Mouse (Mus musculus): Measurements from ENCODE around the gene Mob3a. TPM values are rescaled to one million over a fixed set of nuclear protein-coding genes. Genes with fewer than 3 reads are reported as not detected.
A peak's percentile ranks its signal among the peaks of the same experiment; 100 is the strongest.

Mob3a gene
- polyA plus RNA-seq, 1 experiment from 2014 or later, result 47.9 TPM

DNA sequence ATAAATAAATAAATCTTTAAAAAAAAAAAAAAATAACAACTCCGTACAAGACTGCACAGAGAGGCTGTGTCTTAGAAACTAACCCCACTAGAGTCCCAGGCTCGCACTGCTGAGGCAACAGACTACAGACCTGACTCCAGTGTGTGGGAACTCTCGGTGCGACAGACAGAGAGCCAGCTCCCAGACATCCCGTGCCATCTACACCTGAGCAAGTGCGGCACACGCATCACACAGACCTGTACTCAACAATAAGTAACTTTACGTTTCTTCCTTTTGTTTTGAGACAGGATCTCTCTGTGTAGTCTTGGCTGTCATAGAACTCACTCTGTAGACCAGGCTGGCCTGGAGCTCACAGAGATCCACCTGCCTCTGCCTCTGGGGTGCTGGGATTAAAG, 4.4 kb downstream of the Mob3a start:
- no peak for ATAC-seq
- 95% methylated on average over 8 of the region's 8 CpGs for WGBS
- Histone ChIP-seq H3K4me2 (no peak overlapping the region), H3K27ac (no peak overlapping the region), H3K4me1 (peaks cover 30% of the 10 kb centered on the region), H3K9me3 (replicated peaks) (no peaks in the 10 kb centered on the region), H3K27me3 (no peaks in the 10 kb centered on the region), H3K9ac (no peak overlapping the region), H3K36me3 (ENCODE audit: poor library complexity, severe bottlenecking) (peaks cover 33% of the 10 kb centered on the region), H3K4me3 (no peak overlapping the region)

GRCm38 (mm10) chr10:80696502-80697392, 5.0 kb downstream of the Mob3a start:
- Histone ChIP-seq H3K4me3 (no peak overlapping the region), H3K36me3 (ENCODE audit: poor library complexity, severe bottlenecking) (peaks cover 33% of the 10 kb centered on the region), H3K4me2 (no peak overlapping the region), H3K4me1 (peaks cover 30% of the 10 kb centered on the region), H3K9me3 (replicated peaks) (no peaks in the 10 kb centered on the region), H3K9ac (peak overlapping the region; percentile 43; the same call in 1 of the 2 replicates), H3K27me3 (no peaks in the 10 kb centered on the region), H3K27ac (no peak overlapping the region)
- no peak for ATAC-seq
- 74% methylated on average over 12 of the region's 12 CpGs for WGBS

GRCm38 (mm10) chr10:80695801-80696501, 5.8 kb downstream of the Mob3a start:
- Histone ChIP-seq H3K4me3 (no peak overlapping the region), H3K27me3 (no peaks in the 10 kb centered on the region), H3K27ac (no peak overlapping the region), H3K9ac (no peak overlapping the region), H3K36me3 (ENCODE audit: poor library complexity, severe bottlenecking) (peaks cover 34% of the 10 kb centered on the region), H3K4me1 (peaks cover 26% of the 10 kb centered on the region), H3K9me3 (replicated peaks) (no peaks in the 10 kb centered on the region), H3K4me2 (no peak overlapping the region)
- no peak for ATAC-seq
- 73% methylated on average over 10 of the region's 10 CpGs for WGBS

DNA sequence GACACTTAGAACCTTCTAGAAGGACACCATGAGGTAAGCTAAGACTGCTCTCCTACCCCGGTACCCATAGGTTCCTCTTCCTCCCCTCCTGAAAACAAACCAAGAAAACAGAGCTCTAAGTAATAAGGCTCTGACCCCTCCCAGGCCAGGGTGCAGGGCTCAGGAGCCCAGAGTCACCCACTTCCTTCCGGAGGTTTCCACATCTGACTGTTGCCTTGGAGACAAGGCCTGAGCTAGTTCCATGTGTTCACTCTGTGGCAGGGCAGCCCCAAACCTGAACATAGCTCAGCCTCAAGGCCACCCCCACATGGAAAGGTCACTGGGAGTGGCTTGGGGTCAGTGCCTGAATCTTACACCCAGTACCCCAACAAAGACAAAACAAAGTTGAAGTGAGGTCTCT, 6.6 kb downstream of the Mob3a start:
- H3K36me3 ChIP-seq (ENCODE audit: poor library complexity, severe bottlenecking), result peaks cover 42% of the 10 kb centered on the region
- peaks cover 19% of the 10 kb centered on the region for H3K4me1 ChIP-seq

GRCm38 (mm10) chr10:80694159-80694938, 7.4 kb downstream of the Mob3a start:
- no peak overlapping the region; the same call in 1 of the 2 replicates for H3K27ac ChIP-seq

More for the DNA sequence above, 6.6 kb downstream of the Mob3a start:
- no peaks in the 10 kb centered on the region for H3K9me3 ChIP-seq (replicated peaks)
- WGBS, result 89% methylated on average over 2 of the region's 2 CpGs
- H3K4me3 ChIP-seq, result no peak overlapping the region
- ATAC-seq, result no peak
- H3K27me3 ChIP-seq, result no peaks in the 10 kb centered on the region
- no peak overlapping the region for H3K27ac ChIP-seq
- H3K4me2 ChIP-seq, result no peak overlapping the region
- H3K9ac ChIP-seq, result no peak overlapping the region

DNA sequence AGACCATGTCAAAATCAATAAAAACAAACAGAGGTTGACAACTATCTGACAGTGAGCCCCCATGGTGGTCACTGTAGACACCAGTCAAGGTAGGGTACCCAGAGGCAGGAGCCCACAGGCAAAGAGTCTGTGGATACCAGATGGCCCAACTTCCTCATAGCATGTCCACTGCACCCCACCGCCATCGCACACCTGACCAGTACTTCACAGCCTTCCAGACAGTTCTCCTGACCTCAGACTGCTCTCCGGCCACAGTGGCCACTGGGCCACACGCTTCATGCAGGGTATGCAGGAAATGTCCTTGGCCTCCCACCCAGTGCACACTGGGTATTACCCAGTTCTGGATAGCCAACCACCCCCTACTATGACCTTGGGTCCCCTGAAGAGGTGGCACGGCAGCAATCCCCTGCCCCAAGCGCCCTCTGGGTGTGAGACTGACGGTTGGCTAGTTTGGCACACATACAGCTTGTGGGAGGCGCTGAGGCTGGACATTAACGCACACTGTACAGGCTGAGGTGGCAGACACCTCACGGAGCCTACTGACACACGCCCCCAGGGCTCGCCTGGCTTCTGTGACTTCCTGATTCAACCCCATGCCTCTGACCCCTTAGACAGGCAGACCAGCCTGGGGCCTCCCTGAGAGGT, 8.3 kb downstream of the Mob3a start:
- ATAC-seq, result no peak
- Histone ChIP-seq H3K27me3 (no peaks in the 10 kb centered on the region), H3K27ac (no peak overlapping the region), H3K36me3 (ENCODE audit: poor library complexity, severe bottlenecking) (peaks cover 54% of the 10 kb centered on the region), H3K4me3 (no peak overlapping the region), H3K4me2 (no peak overlapping the region), H3K4me1 (peaks cover 9% of the 10 kb centered on the region; the same call in 1 of the 2 replicates), H3K9ac (peak overlapping the region; percentile 12; the same call in 1 of the 2 replicates), H3K9me3 (replicated peaks) (no peaks in the 10 kb centered on the region)
- WGBS, result 92% methylated on average over 12 of the region's 12 CpGs

More at GRCm38 (mm10) chr10:80694159-80694938, 7.4 kb downstream of the Mob3a start:
- ATAC-seq, result no peak
- 91% methylated on average over 13 of the region's 13 CpGs for WGBS
- Histone ChIP-seq H3K9me3 (replicated peaks) (no peaks in the 10 kb centered on the region), H3K36me3 (ENCODE audit: poor library complexity, severe bottlenecking) (peaks cover 50% of the 10 kb centered on the region), H3K4me2 (no peak overlapping the region), H3K27me3 (no peaks in the 10 kb centered on the region), H3K4me1 (peaks cover 10% of the 10 kb centered on the region; the same call in 1 of the 2 replicates), H3K9ac (peak overlapping the region; percentile 12; the same call in 1 of the 2 replicates), H3K4me3 (no peak overlapping the region)

- no peak overlapping the region for H3K27ac ChIP-seq
- no peaks in the 10 kb centered on the region for H3K27me3 ChIP-seq
- H3K9me3 ChIP-seq (replicated peaks), result no peaks in the 10 kb centered on the region
- ATAC-seq, result no peak
- peaks cover 55% of the 10 kb centered on the region for H3K36me3 ChIP-seq (ENCODE audit: poor library complexity, severe bottlenecking)
- no peak overlapping the region for H3K4me2 ChIP-seq
- WGBS, result 86% methylated on average over 14 of the region's 14 CpGs
- H3K9ac ChIP-seq, result peak overlapping the region; percentile 4; the same call in 1 of the 2 replicates
- no peaks in the 10 kb centered on the region for H3K4me1 ChIP-seq
- no peak overlapping the region for H3K4me3 ChIP-seq
Observed at GRCm38 (mm10) chr10:80692249-80693165, 9.3 kb downstream of the Mob3a start.

DNA sequence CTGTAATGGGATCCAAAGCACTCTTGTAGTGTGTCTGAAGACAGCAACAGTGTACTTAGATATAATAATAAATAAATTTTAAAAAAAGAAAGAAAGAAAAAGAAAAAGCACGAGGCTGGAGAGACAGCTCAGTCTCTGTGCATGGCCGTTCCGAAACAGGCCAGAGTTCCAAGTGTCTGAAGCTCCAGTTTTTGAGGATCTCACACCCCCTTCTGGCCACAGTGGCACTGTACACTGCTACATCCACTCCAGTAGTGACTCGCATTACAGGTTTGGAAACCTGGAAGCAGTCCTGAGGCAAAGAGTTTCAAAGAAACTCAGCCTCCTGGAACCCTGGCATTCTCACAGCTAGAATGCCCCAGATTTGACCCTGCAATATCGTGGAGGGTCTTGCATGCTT, 13.9 kb downstream of the Mob3a start:
- no peak overlapping the region for H3K9ac ChIP-seq
- no peak overlapping the region for H3K4me3 ChIP-seq
- H3K4me1 ChIP-seq, result no peaks in the 10 kb centered on the region
- H3K36me3 ChIP-seq (ENCODE audit: poor library complexity, severe bottlenecking), result peaks cover 77% of the 10 kb centered on the region
- ATAC-seq, result peak; percentile 73
- WGBS, result 42% methylated on average over 5 of the region's 5 CpGs
- no peaks in the 10 kb centered on the region for H3K27me3 ChIP-seq
- H3K27ac ChIP-seq, result no peak overlapping the region
- H3K9me3 ChIP-seq (replicated peaks), result no peaks in the 10 kb centered on the region
- H3K4me2 ChIP-seq, result no peak overlapping the region

- WGBS, result 96% methylated on average over 3 of the region's 3 CpGs
Observed at GRCm38 (mm10) chr10:80686617-80687016, 15.2 kb downstream of the Mob3a start.

DNA sequence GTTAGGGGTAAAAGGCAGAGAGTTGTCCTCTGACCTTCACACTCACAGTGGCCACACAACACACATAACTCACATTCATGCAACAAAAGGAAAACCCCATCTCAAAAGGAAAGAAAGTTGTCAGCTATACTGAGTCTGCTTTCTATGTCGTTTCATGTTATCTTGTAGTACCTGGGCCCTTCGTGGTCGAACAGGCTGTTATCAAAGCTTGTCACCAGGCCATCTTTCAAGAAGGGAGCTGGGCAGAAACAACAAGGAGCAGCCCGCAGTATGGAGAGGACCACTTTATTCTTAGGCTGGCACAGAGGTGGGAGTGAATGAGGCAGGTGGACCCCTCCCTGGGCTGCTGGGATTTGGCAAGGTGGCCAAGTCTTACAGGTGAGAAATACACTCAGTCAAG, 16.8 kb downstream of the Mob3a start:
- Histone ChIP-seq H3K4me2 (no peak overlapping the region), H3K27ac (no peak overlapping the region), H3K9ac (no peak overlapping the region), H3K4me3 (no peak overlapping the region), H3K9me3 (replicated peaks) (no peaks in the 10 kb centered on the region), H3K4me1 (no peaks in the 10 kb centered on the region; the same call in 1 of the 2 replicates), H3K36me3 (ENCODE audit: poor library complexity, severe bottlenecking) (peaks cover 65% of the 10 kb centered on the region), H3K27me3 (no peaks in the 10 kb centered on the region)
- 91% methylated on average over 4 of the region's 4 CpGs for WGBS
- no peak for ATAC-seq

More at GRCm38 (mm10) chr10:80686617-80687016, 15.2 kb downstream of the Mob3a start:
- H3K27ac ChIP-seq, result no peak overlapping the region
- peaks cover 76% of the 10 kb centered on the region for H3K36me3 ChIP-seq (ENCODE audit: poor library complexity, severe bottlenecking)
- H3K4me3 ChIP-seq, result no peak overlapping the region
- no peaks in the 10 kb centered on the region for H3K4me1 ChIP-seq
- H3K4me2 ChIP-seq, result no peak overlapping the region
- no peak overlapping the region for H3K9ac ChIP-seq
- no peak for ATAC-seq
- H3K27me3 ChIP-seq, result no peaks in the 10 kb centered on the region
- no peaks in the 10 kb centered on the region for H3K9me3 ChIP-seq (replicated peaks)

Data from forebrain, embryonic 13.5 days (tissue).